Comparison of ENCODE assay signal across 15 mouse cellular contexts in genomic region chr5:149117815-149118547, GRCm38 (mm10).
DNase-seq lines count a peak whose midpoint lies in the region; ATAC-seq and TF ChIP-seq lines count a peak whose summit lies in the region.
"Had no signal": no experiment of that assay in that cellular context is flagged by ENCODE, and none has a peak within 500 bp of the region (broad histone marks: within the 10 kb centered on the region; RNA-seq: fewer than 3 reads in every experiment).

No protein-coding gene starts in this region.

- TF ChIP-seq POLR2A in thymus, adult 2 months (IDR thresholded peaks at IDR 0.05; ENCODE audit: control insufficient read depth, extremely low read depth, insufficient read depth, low read length, poor library complexity) = no peak

- 0 out of 2 replicates have a peak, but pooled peaks have one; percentile 51 for ATAC-seq in hindbrain, postnatal 0 days
- no peak for ATAC-seq in hindbrain, embryonic 14.5 days (ENCODE audit: low FRiP score)
- ATAC-seq: forebrain, embryonic 16.5 days; inflammation-experienced regulatory T-cells, adult 6 months had no signal

- no peaks in the 10 kb centered on the region for H3K9me3 ChIP-seq in hindbrain, postnatal 0 days (ENCODE audit: low read length)
- no peaks in the 10 kb centered on the region for H3K9me3 ChIP-seq in hindbrain, embryonic 14.5 days (ENCODE audit: control insufficient read depth, low read length)
- H3K9me3 ChIP-seq: heart, embryonic 15.5 days; liver, embryonic 13.5 days had no signal

- WGBS in hindbrain, postnatal 0 days = 24% methylated on average over 7 of the region's 7 CpGs
- 31% methylated on average over 7 of the region's 7 CpGs for WGBS in hindbrain, embryonic 14.5 days
- WGBS in thymus, adult 2 months = 74% methylated on average over 7 of the region's 7 CpGs

- H3K9ac ChIP-seq in hindbrain, postnatal 0 days (replicated peaks; ENCODE audit: low read length) = no peak overlapping the region
- no peak overlapping the region for H3K9ac ChIP-seq in hindbrain, embryonic 14.5 days
- H3K9ac ChIP-seq: heart, embryonic 15.5 days; liver, embryonic 13.5 days had no signal

- TF ChIP-seq CTCF in hindbrain, postnatal 0 days (IDR thresholded peaks at IDR 0.05; ENCODE audit: low read depth) = no peak
- no peak for TF ChIP-seq CTCF in thymus, adult 2 months (IDR thresholded peaks at IDR 0.05; ENCODE audit: borderline replicate concordance, control insufficient read depth, extremely low read depth, insufficient read depth, low read length, poor library complexity)

- peak; percentile 73 to 77 for DNase-seq in cerebellum, postnatal 10 days
- no peak for DNase-seq in cerebellum, adult 8-10 months
- peak; percentile 17 for DNase-seq in hindbrain, postnatal 0 days (ENCODE audit: low spot score)
- DNase-seq in hindbrain, embryonic 14.5 days (ENCODE audit: low spot score) = no peak
- DNase-seq in thymus, adult 2 months = no peak
- DNase-seq in thymus, postnatal 25 days = no peak
- no peak for DNase-seq in urinary bladder, adult 18-20 months (ENCODE audit: low spot score in 2 of 2)
- DNase-seq in urinary bladder, postnatal 36 days (ENCODE audit: low spot score in 2 of 2) = no peak
- DNase-seq: adrenal gland, postnatal 36 days; kidney, postnatal 25 days; liver, embryonic 13.5 days; lung, postnatal 4 days had no signal

- no peak overlapping the region for H3K4me2 ChIP-seq in hindbrain, postnatal 0 days (ENCODE audit: low read depth, low read length)
- H3K4me2 ChIP-seq in hindbrain, embryonic 14.5 days (replicated peaks) = no peak overlapping the region
- H3K4me2 ChIP-seq: heart, embryonic 15.5 days; liver, embryonic 13.5 days had no signal

- H3K4me1 ChIP-seq in hindbrain, postnatal 0 days (ENCODE audit: insufficient read depth, low read length) = no peaks in the 10 kb centered on the region
- peaks cover 9% of the 10 kb centered on the region for H3K4me1 ChIP-seq in hindbrain, embryonic 14.5 days (replicated peaks; ENCODE audit: control insufficient read depth, insufficient read depth, low read length)
- peaks cover 25% of the 10 kb centered on the region for H3K4me1 ChIP-seq in thymus, adult 2 months (replicated peaks; ENCODE audit: control insufficient read depth, insufficient read depth, low read length)
- H3K4me1 ChIP-seq: liver, embryonic 13.5 days had no signal

- H3K4me3 ChIP-seq in hindbrain, postnatal 0 days (ENCODE audit: low read length) = no peak overlapping the region
- no peak overlapping the region for H3K4me3 ChIP-seq in hindbrain, embryonic 14.5 days (replicated peaks; ENCODE audit: low read length)
- no peak overlapping the region for H3K4me3 ChIP-seq in thymus, adult 2 months (ENCODE audit: control insufficient read depth, insufficient read depth, low read length)
- H3K4me3 ChIP-seq: heart, embryonic 15.5 days; liver, embryonic 13.5 days had no signal

- no peaks in the 10 kb centered on the region for H3K36me3 ChIP-seq in hindbrain, postnatal 0 days (ENCODE audit: insufficient read depth, low read length)
- no peaks in the 10 kb centered on the region for H3K36me3 ChIP-seq in hindbrain, embryonic 14.5 days (replicated peaks; ENCODE audit: control insufficient read depth, insufficient read depth)
- no peaks in the 10 kb centered on the region for H3K36me3 ChIP-seq in thymus, adult 2 months (ENCODE audit: control insufficient read depth, insufficient read depth, low read length)
- H3K36me3 ChIP-seq: heart, embryonic 15.5 days; liver, embryonic 13.5 days had no signal

- no peaks in the 10 kb centered on the region for H3K27me3 ChIP-seq in hindbrain, postnatal 0 days (ENCODE audit: insufficient read depth, low read length)
- no peaks in the 10 kb centered on the region for H3K27me3 ChIP-seq in hindbrain, embryonic 14.5 days (ENCODE audit: control insufficient read depth, insufficient read depth, low read length)
- no peaks in the 10 kb centered on the region for H3K27me3 ChIP-seq in thymus, adult 2 months (ENCODE audit: control insufficient read depth, insufficient read depth, low read length)
- H3K27me3 ChIP-seq: heart, embryonic 15.5 days; liver, embryonic 13.5 days had no signal

- no peak overlapping the region for H3K27ac ChIP-seq in hindbrain, postnatal 0 days
- no peak overlapping the region for H3K27ac ChIP-seq in hindbrain, embryonic 14.5 days
- H3K27ac ChIP-seq in thymus, adult 2 months (ENCODE audit: control insufficient read depth, insufficient read depth, low read length) = peak overlapping the region; percentile 99
- H3K27ac ChIP-seq: heart, embryonic 15.5 days; liver, embryonic 13.5 days had no signal

Comparison
In these comparisons a context has a peak if more than half of its experiments do, and no peak if none do; other contexts are left out.
1. DNase-seq: peak in cerebellum, postnatal 10 days (2 of 2) and hindbrain, postnatal 0 days (single experiment); none in cerebellum, adult 8-10 months (single experiment), hindbrain, embryonic 14.5 days (single experiment), thymus, adult 2 months (single experiment), thymus, postnatal 25 days (single experiment), urinary bladder, adult 18-20 months (0 of 2) and urinary bladder, postnatal 36 days (0 of 2).